Mouse (Mus musculus): ENCODE data around the gene Timp3. TPM values are rescaled to one million over a fixed set of nuclear protein-coding genes. Genes with fewer than 3 reads are reported as not detected.

The Timp3 gene
- total RNA-seq, 1 experiment = 28.8 TPM

- no peaks in the 10 kb centered on the region for H3K36me3 ChIP-seq (ENCODE audit: control insufficient read depth, insufficient read depth, low read length, poor library complexity, severe bottlenecking)
- H3K4me1 ChIP-seq (ENCODE audit: control insufficient read depth in 2 of 2, insufficient read depth in 2 of 2, low read length in 2 of 2, poor library complexity in 1 of 2) = no peaks in the 10 kb centered on the region; a peak in 2 of 4 replicates
- H3K9ac ChIP-seq (ENCODE audit: insufficient read depth, low read depth, low read length, poor library complexity, severe bottlenecking) = no peak overlapping the region
- H3K4me3 ChIP-seq (ENCODE audit: insufficient read depth in 1 of 2, low read depth in 1 of 2, low read length in 2 of 2, poor library complexity in 1 of 2, severe bottlenecking in 1 of 2) = no peak overlapping the region
- no peak overlapping the region for H3K27ac ChIP-seq (ENCODE audit: insufficient read depth, low read depth, low read length, poor library complexity, severe bottlenecking)
- no peaks in the 10 kb centered on the region for H3K9me3 ChIP-seq (ENCODE audit: control insufficient read depth, insufficient read depth, low read depth, low read length)
- TF ChIP-seq HCFC1 (IDR thresholded peaks at IDR 0.05; ENCODE audit: borderline replicate concordance, insufficient read depth, low read length) (no peak), CHD2 (IDR thresholded peaks at IDR 0.05; ENCODE audit: low read depth, low read length) (no peak), MAFK (IDR thresholded peaks at IDR 0.05; ENCODE audit: insufficient read depth, low read depth, low read length) (no peak), ZNF384 (IDR thresholded peaks at IDR 0.05; ENCODE audit: low read depth, low read length) (no peak), ZC3H11A (IDR thresholded peaks at IDR 0.05; ENCODE audit: borderline replicate concordance, low read depth, low read length) (no peak)
- in situ Hi-C loops (cut with MboI; ENCODE audit: low sequenced_read_pairs in 2 of 2, unreplicated experiment in 2 of 2) = no loop called here
- no peak for DNase-seq (ENCODE audit: low read depth, low spot score)
These were observed 4.4 kb downstream of the Timp3 start for GRCm38 (mm10) chr10:86304583-86304982.

- H3K4me3 ChIP-seq (ENCODE audit: insufficient read depth in 1 of 2, low read depth in 1 of 2, low read length in 2 of 2, poor library complexity in 1 of 2, severe bottlenecking in 1 of 2) = no peak overlapping the region
- H3K27ac ChIP-seq (ENCODE audit: insufficient read depth, low read depth, low read length, poor library complexity, severe bottlenecking) = no peak overlapping the region
- in situ Hi-C loops (cut with MboI; ENCODE audit: low sequenced_read_pairs in 2 of 2, unreplicated experiment in 2 of 2) = no loop called here
- TF ChIP-seq MAFK (IDR thresholded peaks at IDR 0.05; ENCODE audit: insufficient read depth, low read depth, low read length) (no peak), HCFC1 (IDR thresholded peaks at IDR 0.05; ENCODE audit: borderline replicate concordance, insufficient read depth, low read length) (no peak), ZNF384 (IDR thresholded peaks at IDR 0.05; ENCODE audit: low read depth, low read length) (no peak), ZC3H11A (IDR thresholded peaks at IDR 0.05; ENCODE audit: borderline replicate concordance, low read depth, low read length) (no peak), CHD2 (IDR thresholded peaks at IDR 0.05; ENCODE audit: low read depth, low read length) (no peak)
- H3K4me1 ChIP-seq (ENCODE audit: control insufficient read depth in 2 of 2, insufficient read depth in 2 of 2, low read length in 2 of 2, poor library complexity in 1 of 2) = no peaks in the 10 kb centered on the region
- no peak for DNase-seq (ENCODE audit: low read depth, low spot score)
- H3K9ac ChIP-seq (ENCODE audit: insufficient read depth, low read depth, low read length, poor library complexity, severe bottlenecking) = no peak overlapping the region
- no peaks in the 10 kb centered on the region for H3K9me3 ChIP-seq (ENCODE audit: control insufficient read depth, insufficient read depth, low read depth, low read length)
- no peaks in the 10 kb centered on the region for H3K36me3 ChIP-seq (ENCODE audit: control insufficient read depth, insufficient read depth, low read length, poor library complexity, severe bottlenecking)
These were observed 7.1 kb downstream of the Timp3 start for GRCm38 (mm10) chr10:86307235-86307634.

GRCm38 (mm10) chr10:86310527-86310926, 10.4 kb downstream of the Timp3 start:
- H3K9ac ChIP-seq (ENCODE audit: insufficient read depth, low read depth, low read length, poor library complexity, severe bottlenecking) = no peak overlapping the region
- in situ Hi-C loops (cut with MboI; ENCODE audit: low sequenced_read_pairs in 2 of 2, unreplicated experiment in 2 of 2) = no loop called here
- H3K4me1 ChIP-seq (ENCODE audit: control insufficient read depth in 2 of 2, insufficient read depth in 2 of 2, low read length in 2 of 2, poor library complexity in 1 of 2) = no peaks in the 10 kb centered on the region
- DNase-seq (ENCODE audit: low read depth, low spot score) = no peak
- no peaks in the 10 kb centered on the region for H3K36me3 ChIP-seq (ENCODE audit: control insufficient read depth, insufficient read depth, low read length, poor library complexity, severe bottlenecking)
- no peak overlapping the region for H3K4me3 ChIP-seq (ENCODE audit: insufficient read depth in 1 of 2, low read depth in 1 of 2, low read length in 2 of 2, poor library complexity in 1 of 2, severe bottlenecking in 1 of 2)
- no peak overlapping the region for H3K27ac ChIP-seq (ENCODE audit: insufficient read depth, low read depth, low read length, poor library complexity, severe bottlenecking)
- TF ChIP-seq ZNF384 (IDR thresholded peaks at IDR 0.05; ENCODE audit: low read depth, low read length) = no peak
- TF ChIP-seq MAFK (IDR thresholded peaks at IDR 0.05; ENCODE audit: insufficient read depth, low read depth, low read length) = no peak
- no peak for TF ChIP-seq HCFC1 (IDR thresholded peaks at IDR 0.05; ENCODE audit: borderline replicate concordance, insufficient read depth, low read length)
- no peak for TF ChIP-seq ZC3H11A (IDR thresholded peaks at IDR 0.05; ENCODE audit: borderline replicate concordance, low read depth, low read length)
- TF ChIP-seq CHD2 (IDR thresholded peaks at IDR 0.05; ENCODE audit: low read depth, low read length) = no peak
- no peaks in the 10 kb centered on the region for H3K9me3 ChIP-seq (ENCODE audit: control insufficient read depth, insufficient read depth, low read depth, low read length)

- in situ Hi-C loops (cut with MboI; ENCODE audit: low sequenced_read_pairs in 2 of 2, unreplicated experiment in 2 of 2) = no loop called here
- H3K9me3 ChIP-seq (ENCODE audit: control insufficient read depth, insufficient read depth, low read depth, low read length) = no peaks in the 10 kb centered on the region
- no peaks in the 10 kb centered on the region for H3K36me3 ChIP-seq (ENCODE audit: control insufficient read depth, insufficient read depth, low read length, poor library complexity, severe bottlenecking)
- H3K4me3 ChIP-seq (ENCODE audit: insufficient read depth in 1 of 2, low read depth in 1 of 2, low read length in 2 of 2, poor library complexity in 1 of 2, severe bottlenecking in 1 of 2) = no peak overlapping the region
- no peak for DNase-seq (ENCODE audit: low read depth, low spot score)
- no peak for TF ChIP-seq ZC3H11A (IDR thresholded peaks at IDR 0.05; ENCODE audit: borderline replicate concordance, low read depth, low read length)
- no peak for TF ChIP-seq ZNF384 (IDR thresholded peaks at IDR 0.05; ENCODE audit: low read depth, low read length)
- no peak for TF ChIP-seq CHD2 (IDR thresholded peaks at IDR 0.05; ENCODE audit: low read depth, low read length)
- no peak for TF ChIP-seq MAFK (IDR thresholded peaks at IDR 0.05; ENCODE audit: insufficient read depth, low read depth, low read length)
- TF ChIP-seq HCFC1 (IDR thresholded peaks at IDR 0.05; ENCODE audit: borderline replicate concordance, insufficient read depth, low read length) = no peak
- no peak overlapping the region for H3K9ac ChIP-seq (ENCODE audit: insufficient read depth, low read depth, low read length, poor library complexity, severe bottlenecking)
- no peak overlapping the region for H3K27ac ChIP-seq (ENCODE audit: insufficient read depth, low read depth, low read length, poor library complexity, severe bottlenecking)
- no peaks in the 10 kb centered on the region for H3K4me1 ChIP-seq (ENCODE audit: control insufficient read depth in 2 of 2, insufficient read depth in 2 of 2, low read length in 2 of 2, poor library complexity in 1 of 2)
These were observed 12.8 kb downstream of the Timp3 start for GRCm38 (mm10) chr10:86312976-86313375.

- TF ChIP-seq MAFK (IDR thresholded peaks at IDR 0.05; ENCODE audit: insufficient read depth, low read depth, low read length) = no peak
- no peak for TF ChIP-seq ZC3H11A (IDR thresholded peaks at IDR 0.05; ENCODE audit: borderline replicate concordance, low read depth, low read length)
- TF ChIP-seq HCFC1 (IDR thresholded peaks at IDR 0.05; ENCODE audit: borderline replicate concordance, insufficient read depth, low read length) = no peak
- TF ChIP-seq CHD2 (IDR thresholded peaks at IDR 0.05; ENCODE audit: low read depth, low read length) = no peak
- no peak for TF ChIP-seq ZNF384 (IDR thresholded peaks at IDR 0.05; ENCODE audit: low read depth, low read length)
These were observed 13.3 kb downstream of the Timp3 start for GRCm38 (mm10) chr10:86313448-86313847.

More at GRCm38 (mm10) chr10:86313448-86313847, 13.3 kb downstream of the Timp3 start:
- no peak overlapping the region for H3K9ac ChIP-seq (ENCODE audit: insufficient read depth, low read depth, low read length, poor library complexity, severe bottlenecking)
- in situ Hi-C loops (cut with MboI; ENCODE audit: low sequenced_read_pairs in 2 of 2, unreplicated experiment in 2 of 2) = no loop called here
- no peak overlapping the region for H3K27ac ChIP-seq (ENCODE audit: insufficient read depth, low read depth, low read length, poor library complexity, severe bottlenecking)
- H3K9me3 ChIP-seq (ENCODE audit: control insufficient read depth, insufficient read depth, low read depth, low read length) = no peaks in the 10 kb centered on the region
- H3K36me3 ChIP-seq (ENCODE audit: control insufficient read depth, insufficient read depth, low read length, poor library complexity, severe bottlenecking) = no peaks in the 10 kb centered on the region
- H3K4me3 ChIP-seq (ENCODE audit: insufficient read depth in 1 of 2, low read depth in 1 of 2, low read length in 2 of 2, poor library complexity in 1 of 2, severe bottlenecking in 1 of 2) = no peak overlapping the region
- DNase-seq (ENCODE audit: low read depth, low spot score) = no peak
- H3K4me1 ChIP-seq (ENCODE audit: control insufficient read depth in 2 of 2, insufficient read depth in 2 of 2, low read length in 2 of 2, poor library complexity in 1 of 2) = no peaks in the 10 kb centered on the region; a peak in 1 of 4 replicates
